In the genomic region with DNA sequence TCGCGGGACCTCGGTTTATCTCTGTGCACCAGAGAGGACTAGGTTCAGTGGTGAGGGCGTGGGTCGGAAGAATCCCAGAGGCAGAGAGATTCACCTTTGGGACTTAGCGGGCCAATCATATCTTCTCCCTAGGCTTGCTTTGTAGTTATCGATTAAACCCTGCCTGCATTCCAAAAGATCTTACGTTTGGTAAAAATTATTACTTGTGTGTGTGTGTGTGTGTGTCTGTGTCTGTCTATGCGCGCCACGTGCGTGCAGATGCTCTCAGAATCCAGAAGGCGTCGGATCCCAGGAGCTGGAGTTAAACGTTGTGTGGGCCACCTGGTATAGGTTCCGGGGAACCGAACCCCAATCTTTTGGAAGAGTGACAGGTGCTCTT, we compare ENCODE assay signal across 8 mouse cellular contexts. TPM values are rescaled to one million over a fixed set of nuclear protein-coding genes. Genes with fewer than 3 reads are reported as not detected.
DNase-seq lines count a peak whose midpoint lies in the region; ATAC-seq and TF ChIP-seq lines count a peak whose summit lies in the region.

No protein-coding gene starts in this region.

- peak overlapping the region; percentile 88 for H3K9ac ChIP-seq in heart, embryonic 13.5 days
- H3K9ac ChIP-seq in ES-Bruce4 (ENCODE audit: low read depth, poor library complexity, severe bottlenecking), result peak overlapping the region; percentile 72
- H3K9ac ChIP-seq in forebrain, embryonic 11.5 days (ENCODE audit: low read length), result peak overlapping the region; percentile 69
- peak overlapping the region; percentile 74 for H3K9ac ChIP-seq in liver, embryonic 14.5 days (replicated peaks)

- no peaks in the 10 kb centered on the region for H3K27me3 ChIP-seq in heart, embryonic 13.5 days (replicated peaks)
- no peaks in the 10 kb centered on the region for H3K27me3 ChIP-seq in ES-Bruce4 (ENCODE audit: control insufficient read depth, insufficient read depth, low read length, poor library complexity, severe bottlenecking)
- H3K27me3 ChIP-seq in forebrain, embryonic 11.5 days (ENCODE audit: control insufficient read depth, insufficient read depth, low read length), result no peaks in the 10 kb centered on the region
- no peaks in the 10 kb centered on the region for H3K27me3 ChIP-seq in liver, embryonic 14.5 days (ENCODE audit: control insufficient read depth, insufficient read depth, low read length)

- no peak for DNase-seq in heart, postnatal 4 days
- DNase-seq in forebrain, embryonic 11.5 days (ENCODE audit: low spot score), result no peak
- no peak for DNase-seq in liver, embryonic 14.5 days (ENCODE audit: low read depth in 3 of 3, low spot score in 3 of 3)
- no peak for DNase-seq in adrenal gland, postnatal 25 days
- DNase-seq in gastrocnemius, adult 18-20 months (ENCODE audit: low spot score), result no peak
- no peak for DNase-seq in cerebellum, adult 11-12 months

- H3K27ac ChIP-seq in heart, embryonic 13.5 days (replicated peaks), result no peak overlapping the region
- 0 out of 2 replicates have a peak overlapping the region, but pooled peaks have one; percentile 23 for H3K27ac ChIP-seq in ES-Bruce4 (ENCODE audit: insufficient read depth, low read length)
- H3K27ac ChIP-seq in forebrain, embryonic 11.5 days (ENCODE audit: low read depth, low read length), result no peak overlapping the region; the same call in 1 of the 2 replicates
- no peak overlapping the region for H3K27ac ChIP-seq in liver, embryonic 14.5 days

- H3K36me3 ChIP-seq in heart, embryonic 13.5 days, result no peaks in the 10 kb centered on the region
- H3K36me3 ChIP-seq in ES-Bruce4 (ENCODE audit: control insufficient read depth, insufficient read depth, low read length, poor library complexity, severe bottlenecking), result no peaks in the 10 kb centered on the region
- no peaks in the 10 kb centered on the region; the same call in 1 of the 2 replicates for H3K36me3 ChIP-seq in forebrain, embryonic 11.5 days (ENCODE audit: control insufficient read depth, insufficient read depth, low read length)
- no peaks in the 10 kb centered on the region for H3K36me3 ChIP-seq in liver, embryonic 14.5 days (replicated peaks; ENCODE audit: control insufficient read depth, insufficient read depth, low read depth)

- peaks cover 27% of the 10 kb centered on the region for H3K4me1 ChIP-seq in heart, embryonic 13.5 days
- no peaks in the 10 kb centered on the region for H3K4me1 ChIP-seq in ES-Bruce4 (ENCODE audit: control insufficient read depth, insufficient read depth, low read length)
- H3K4me1 ChIP-seq in forebrain, embryonic 11.5 days (replicated peaks; ENCODE audit: control insufficient read depth, insufficient read depth, low read length), result peaks cover 3% of the 10 kb centered on the region; the same call in 1 of the 2 replicates
- H3K4me1 ChIP-seq in liver, embryonic 14.5 days (replicated peaks; ENCODE audit: control insufficient read depth in 2 of 2, insufficient read depth in 2 of 2, low read length in 1 of 2), result peaks cover 10 to 17% of the 10 kb centered on the region in 2 experiments

- TF ChIP-seq EP300 in ES-Bruce4 (IDR thresholded peaks at IDR 0.05; ENCODE audit: insufficient read depth, low read depth, low read length), result no peak
- TF ChIP-seq EP300 in liver, embryonic 14.5 days (IDR thresholded peaks at IDR 0.05; ENCODE audit: low read depth), result no peak

- H3K4me2 ChIP-seq in heart, embryonic 13.5 days, result peak overlapping the region; percentile 65
- H3K4me2 ChIP-seq in forebrain, embryonic 11.5 days (ENCODE audit: low read depth, low read length, severe bottlenecking), result peak overlapping the region; percentile 80
- peak overlapping the region; percentile 72 for H3K4me2 ChIP-seq in liver, embryonic 14.5 days (ENCODE audit: low read depth)

- no peak for ATAC-seq in heart, embryonic 13.5 days (ENCODE audit: extremely low read depth, insufficient number of reproducible peaks, low FRiP score, low TSS enrichment)
- ATAC-seq in forebrain, embryonic 11.5 days (replicated peaks; ENCODE audit: low FRiP score), result no peak; the same call in 1 of the 2 replicates
- no peak for ATAC-seq in liver, embryonic 14.5 days (ENCODE audit: insufficient read depth)

- no peak for TF ChIP-seq POLR2A in ES-Bruce4 (IDR thresholded peaks at IDR 0.05; ENCODE audit: insufficient read depth, low read length)

- H3K9me3 ChIP-seq in heart, embryonic 13.5 days, result no peaks in the 10 kb centered on the region
- peaks cover 19% of the 10 kb centered on the region for H3K9me3 ChIP-seq in ES-Bruce4 (replicated peaks; ENCODE audit: control insufficient read depth, insufficient read depth, low read length, poor library complexity, severe bottlenecking)
- no peaks in the 10 kb centered on the region for H3K9me3 ChIP-seq in forebrain, embryonic 11.5 days (ENCODE audit: control insufficient read depth, low read length)
- no peaks in the 10 kb centered on the region for H3K9me3 ChIP-seq in liver, embryonic 14.5 days (ENCODE audit: control insufficient read depth, low read length)

- no peak for TF ChIP-seq CTCF in ES-Bruce4 (IDR thresholded peaks at IDR 0.05; ENCODE audit: low read depth, low read length)
- no peak for TF ChIP-seq CTCF in liver, embryonic 14.5 days (IDR thresholded peaks at IDR 0.05; ENCODE audit: low read depth)

- WGBS in heart, embryonic 13.5 days, result 5% methylated on average over 17 of the region's 17 CpGs
- WGBS in forebrain, embryonic 11.5 days, result 3% methylated on average over 17 of the region's 17 CpGs
- WGBS in liver, embryonic 14.5 days (ENCODE audit: insufficient replicate concordance), result 5% methylated on average over 17 of the region's 17 CpGs

- H3K4me3 ChIP-seq in heart, embryonic 13.5 days, result peak overlapping the region; percentile 70
- H3K4me3 ChIP-seq in ES-Bruce4 (ENCODE audit: low read depth, low read length), result peak overlapping the region; percentile 96
- peak overlapping the region; percentile 74 for H3K4me3 ChIP-seq in forebrain, embryonic 11.5 days (ENCODE audit: low read depth, low read length)
- peak overlapping the region; percentile 90 to 95 for H3K4me3 ChIP-seq in liver, embryonic 14.5 days (ENCODE audit: insufficient read depth in 1 of 2, low read depth in 2 of 2, low read length in 2 of 2)

RNA-seq across cellular contexts. Expression of a gene that starts 0.3 kb away (rescaled TPM):
- polyA plus RNA-seq in heart, embryonic 13.5 days (2015; fragmentation: Nextera tagmentation; extraction: Ambion mirVana), result 39.6 and 43.1 TPM in 2 replicates
- total RNA-seq in heart, postnatal 4 days (2021), result 10 to 100 TPM; 26.9 to 27.0 TPM
- polyA plus RNA-seq in ES-Bruce4 (2011; ENCODE audit: insufficient read depth, insufficient read length, low read depth, missing spikeins), result 37.4 and 38.3 TPM in 2 replicates
- 64.7 and 68.0 TPM in 2 replicates for polyA plus RNA-seq in forebrain, embryonic 11.5 days (2014; fragmentation: Nextera tagmentation; extraction: Ambion mirVana)
- 7.6 and 13.3 TPM in 2 replicates for polyA plus RNA-seq in liver, embryonic 14.5 days (2012; rRNA removed)
- 22.4 and 22.5 TPM in 2 replicates for polyA plus RNA-seq in liver, embryonic 14.5 days (2014; fragmentation: Nextera tagmentation; extraction: Ambion mirVana)
- 27.3 and 38.0 TPM in 2 replicates for total RNA-seq in adrenal gland, postnatal 25 days (2021)
- total RNA-seq in gastrocnemius, adult 18-20 months (2021), result 10 to 100 TPM; 26.5 to 28.8 TPM

RNA-seq across cellular contexts. Expression of a gene that starts 0.6 kb away (rescaled TPM):
- polyA plus RNA-seq in heart, embryonic 13.5 days (2015; fragmentation: Nextera tagmentation; extraction: Ambion mirVana), result 3.4 and 4.2 TPM in 2 replicates
- 1 to 10 TPM; 4.4 to 4.6 TPM for total RNA-seq in heart, postnatal 4 days (2021)
- 20.3 and 25.7 TPM in 2 replicates for polyA plus RNA-seq in ES-Bruce4 (2011; ENCODE audit: insufficient read depth, insufficient read length, low read depth, missing spikeins)
- 14.9 and 15.8 TPM in 2 replicates for polyA plus RNA-seq in forebrain, embryonic 11.5 days (2014; fragmentation: Nextera tagmentation; extraction: Ambion mirVana)
- polyA plus RNA-seq in liver, embryonic 14.5 days (2012; rRNA removed), result 3.4 and 4.2 TPM in 2 replicates
- polyA plus RNA-seq in liver, embryonic 14.5 days (2014; fragmentation: Nextera tagmentation; extraction: Ambion mirVana), result 4.0 and 4.2 TPM in 2 replicates
- 2.7 TPM in 2 replicates for total RNA-seq in adrenal gland, postnatal 25 days (2021)
- total RNA-seq in gastrocnemius, adult 18-20 months (2021), result under 1 TPM; 0.21 to 0.32 TPM

RNA-seq across cellular contexts. Expression of a gene that starts 37.6 kb away (rescaled TPM):
- polyA plus RNA-seq in heart, embryonic 13.5 days (2015; fragmentation: Nextera tagmentation; extraction: Ambion mirVana), result 2.0 and 2.2 TPM in 2 replicates
- 10 to 100 TPM in 1 of 2 experiments, 1 to 10 TPM in 1; 9.2 to 10.7 TPM for total RNA-seq in heart, postnatal 4 days (2021)
- 3.8 and 3.9 TPM in 2 replicates for polyA plus RNA-seq in ES-Bruce4 (2011; ENCODE audit: insufficient read depth, insufficient read length, low read depth, missing spikeins)
- 8.7 and 9.2 TPM in 2 replicates for polyA plus RNA-seq in forebrain, embryonic 11.5 days (2014; fragmentation: Nextera tagmentation; extraction: Ambion mirVana)
- 0.39 and 0.44 TPM in 2 replicates for polyA plus RNA-seq in liver, embryonic 14.5 days (2012; rRNA removed)
- 0.33 and 0.62 TPM in 2 replicates for polyA plus RNA-seq in liver, embryonic 14.5 days (2014; fragmentation: Nextera tagmentation; extraction: Ambion mirVana)
- total RNA-seq in adrenal gland, postnatal 25 days (2021), result 15.4 and 17.4 TPM in 2 replicates
- 10 to 100 TPM; 57.2 to 76.3 TPM for total RNA-seq in gastrocnemius, adult 18-20 months (2021)

RNA-seq across cellular contexts. Expression of a gene that starts 51.9 kb away (rescaled TPM):
- polyA plus RNA-seq in heart, embryonic 13.5 days (2015; fragmentation: Nextera tagmentation; extraction: Ambion mirVana), result 0.44 TPM in 1 of 2 replicates, not detected in the other
- total RNA-seq in heart, postnatal 4 days (2021), result not detected
- polyA plus RNA-seq in ES-Bruce4 (2011; ENCODE audit: insufficient read depth, insufficient read length, low read depth, missing spikeins), result not detected in 2 replicates
- polyA plus RNA-seq in forebrain, embryonic 11.5 days (2014; fragmentation: Nextera tagmentation; extraction: Ambion mirVana), result 4.8 and 5.2 TPM in 2 replicates
- not detected in 2 replicates for polyA plus RNA-seq in liver, embryonic 14.5 days (2012; rRNA removed)
- not detected in 2 replicates for polyA plus RNA-seq in liver, embryonic 14.5 days (2014; fragmentation: Nextera tagmentation; extraction: Ambion mirVana)
- 0.82 TPM in 1 of 2 replicates, not detected in the other for total RNA-seq in adrenal gland, postnatal 25 days (2021)
- total RNA-seq in gastrocnemius, adult 18-20 months (2021), result not detected
